Mouse (Mus musculus): ENCODE results near the gene Ablim1.

- TF ChIP-seq USF1 (IDR thresholded peaks at IDR 0.05; ENCODE audit: low read depth) (no peak), CTCF (IDR thresholded peaks at IDR 0.05; ENCODE audit: control insufficient read depth, insufficient read depth, insufficient read length) (no peak), MYOG (IDR thresholded peaks at IDR 0.05; ENCODE audit: control insufficient read depth, extremely low read depth, insufficient read length) (no peak), FOSL1 (IDR thresholded peaks at IDR 0.05; ENCODE audit: insufficient read depth, low read length, poor library complexity, severe bottlenecking) (no peak), MAX (IDR thresholded peaks at IDR 0.05) (no peak), MYOD1 (IDR thresholded peaks at IDR 0.05; ENCODE audit: control insufficient read depth, insufficient read length, low read depth) (no peak), CEBPB (IDR thresholded peaks at IDR 0.05; ENCODE audit: low read depth) (no peak)
Observed at GRCm38 (mm10) chr19:57118785-57119565, 195.7 kb downstream of the Ablim1 start.

Data from C2C12 (cell line).